Mouse (Mus musculus) megakaryocyte, embryonic 14.5 days (primary cell): ENCODE data around the gene Isy1.

ENCODE experiments used
- FLI1 ChIP-seq: IDR thresholded peaks from 2 replicates; pipeline ENCODE4 v1.6.1; 2012; ENCODE audit warnings: low read length, inconsistent platforms, mixed read lengths
- GATA1 ChIP-seq: IDR thresholded peaks from 3 replicates; pipeline ENCODE4 v1.6.1; 2012; ENCODE audit warnings: mixed read lengths, low read length, inconsistent platforms, borderline replicate concordance

DNA sequence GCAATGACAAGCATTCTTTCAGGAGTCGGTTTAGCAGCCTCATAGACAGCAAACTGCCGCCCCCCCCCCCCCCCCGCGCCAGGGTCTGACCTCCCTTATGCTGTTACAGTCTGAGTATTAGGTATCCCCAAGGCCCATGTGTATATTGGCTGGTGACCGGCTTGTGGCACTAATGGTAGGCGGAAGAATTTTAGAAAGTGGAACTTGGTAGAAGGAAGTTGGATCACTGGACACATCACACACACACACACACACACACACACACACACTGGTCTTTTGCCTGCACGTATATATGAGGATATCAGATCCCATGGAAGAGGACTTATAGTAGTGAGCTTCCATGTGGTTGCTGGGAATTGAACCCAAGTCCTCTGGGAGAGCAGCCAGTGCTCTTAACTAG, 36.1 kb downstream of the Isy1 start:
- TF ChIP-seq GATA1 (no peak), FLI1 (no peak)
